Mouse (Mus musculus) neural tube, embryonic 10.5 days (tissue): ENCODE results near the gene Specc1.
A peak's percentile ranks its signal among the peaks of the same experiment; 100 is the strongest.

ENCODE experiments used
- DNase-seq: peaks from one replicate; pipeline ENCODE4 v3.0.0-alpha.2; 2017; ENCODE audit warnings: low spot score; ENCODE audit errors: extremely low spot score

The Specc1 gene

GRCm38 (mm10) chr11:62015071-62015654 is 58.6 kb downstream of the Specc1 start:
- no peak for DNase-seq

DNA sequence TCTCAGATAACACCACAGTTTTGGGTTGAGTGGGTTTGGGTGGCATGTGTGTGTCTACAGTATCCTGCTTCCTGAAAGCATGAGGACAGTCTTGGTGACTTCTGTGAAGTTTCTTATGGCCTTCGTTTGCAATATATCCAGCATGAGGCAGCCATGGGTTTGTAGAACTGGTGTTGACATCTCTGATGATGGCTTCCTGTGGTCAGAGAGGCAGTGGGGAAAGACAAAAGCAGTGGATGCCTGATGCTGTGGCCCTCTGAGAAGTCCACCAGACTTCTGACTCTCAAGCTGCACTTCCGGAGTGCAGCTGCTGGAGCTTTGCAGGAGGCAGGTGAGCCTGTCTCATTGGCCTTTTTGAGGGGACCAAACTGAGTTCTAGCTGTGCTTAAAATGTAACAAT is 60.4 kb downstream of the Specc1 start:
- no peak for DNase-seq

DNA sequence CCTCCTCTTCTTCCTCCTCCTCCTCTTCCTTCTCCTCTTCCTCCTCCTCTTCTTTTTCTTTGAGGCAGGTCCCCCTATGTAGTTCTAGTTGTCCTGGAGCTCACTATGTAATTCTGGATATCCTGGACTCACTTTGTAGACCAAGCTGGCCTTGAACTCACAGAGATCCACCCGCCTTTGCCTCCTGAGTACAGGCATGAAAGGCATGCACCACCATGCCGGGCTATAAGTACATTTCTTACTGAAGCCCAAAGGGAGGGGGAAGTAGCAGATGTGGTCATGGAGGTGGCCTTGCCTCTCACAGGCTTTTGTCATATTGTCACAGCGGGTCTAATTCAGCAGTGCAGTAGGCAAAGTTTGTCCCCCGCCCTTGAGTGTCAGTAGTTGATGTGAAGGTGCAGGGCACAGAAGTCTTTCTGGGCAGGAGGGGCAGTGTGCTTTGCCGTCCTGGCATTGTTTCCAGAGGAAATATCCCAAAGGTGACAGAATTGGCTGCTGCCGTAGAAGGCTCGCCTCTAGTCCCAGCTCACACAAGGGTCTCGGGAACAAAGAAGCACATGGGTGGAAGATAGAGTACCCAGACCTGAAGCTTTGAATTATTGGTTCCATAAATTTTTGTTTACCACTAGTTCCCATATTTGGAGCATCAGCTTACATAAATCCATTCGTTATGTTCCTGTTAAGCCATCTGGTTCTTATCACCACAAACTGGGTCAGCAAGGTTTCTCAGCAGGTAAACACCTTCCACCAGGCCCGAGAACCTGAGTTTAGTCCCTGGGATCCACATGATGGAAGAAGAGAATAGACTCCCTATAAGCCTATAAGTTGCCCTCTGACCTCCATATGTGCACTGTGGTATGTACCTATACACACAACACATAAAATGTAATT is 62.0 kb downstream of the Specc1 start:
- DNase-seq, result no peak

DNA sequence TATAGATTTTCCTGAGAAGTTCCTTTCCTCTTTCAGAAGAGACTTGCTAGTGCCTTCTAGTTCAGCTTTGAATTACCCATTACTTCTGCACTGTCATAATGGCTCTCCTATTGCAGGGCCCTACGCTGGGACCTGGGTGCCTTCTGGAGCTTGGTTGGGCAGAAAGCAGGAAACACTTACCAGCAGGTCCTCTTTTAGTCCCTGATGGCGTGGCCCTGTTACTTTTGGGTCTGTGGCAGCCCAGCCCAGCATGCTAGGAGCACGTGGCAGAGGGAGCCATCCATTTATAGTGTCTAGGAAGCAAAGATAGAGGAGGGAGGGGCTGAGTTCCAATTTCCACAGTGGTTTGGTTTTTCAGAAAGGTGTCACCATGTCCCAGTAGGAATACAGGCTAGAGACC is 63.3 kb downstream of the Specc1 start:
- DNase-seq, result no peak

DNA sequence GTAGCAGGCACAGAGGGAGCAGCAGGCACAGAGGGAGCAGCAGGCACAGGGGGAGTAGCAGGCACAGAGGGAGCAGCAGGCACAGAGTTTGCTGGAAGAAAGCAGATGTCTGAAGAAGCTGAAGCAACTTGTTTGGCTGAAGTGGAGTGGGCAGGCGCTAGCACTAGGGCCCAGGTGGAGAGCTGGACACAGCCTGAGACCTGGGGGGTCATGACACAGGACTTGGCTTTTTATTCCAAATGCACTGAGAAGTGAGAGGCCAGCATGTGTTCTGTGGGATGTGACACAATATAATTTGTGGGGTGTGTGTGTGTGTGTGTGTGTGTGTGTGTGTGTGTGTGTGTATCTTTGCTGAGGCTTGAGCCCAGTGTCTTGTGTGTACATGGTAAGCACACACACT is 64.3 kb downstream of the Specc1 start:
- no peak for DNase-seq

DNA sequence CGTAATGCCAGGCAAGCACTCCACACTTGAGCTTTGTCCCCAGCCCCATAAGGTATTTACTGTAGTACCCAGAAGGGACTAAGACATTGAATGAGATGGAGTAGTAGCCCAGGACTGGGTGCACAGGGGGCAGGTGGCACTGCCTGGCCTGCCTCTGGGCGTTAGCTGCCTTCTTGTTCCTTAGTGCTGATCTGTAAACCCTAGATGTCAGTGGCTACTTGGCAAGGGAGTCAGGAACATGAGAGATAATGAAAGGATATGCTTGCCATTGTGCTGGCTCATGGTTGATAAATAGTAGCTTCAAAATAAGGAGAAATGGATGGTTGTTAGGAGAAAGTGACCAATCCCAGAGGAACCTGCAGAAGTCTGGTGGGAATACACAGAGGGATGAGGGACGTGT is 65.5 kb downstream of the Specc1 start:
- DNase-seq, result no peak

- no peak for DNase-seq
These were observed 66.3 kb downstream of the Specc1 start for GRCm38 (mm10) chr11:62022718-62023493.

DNA sequence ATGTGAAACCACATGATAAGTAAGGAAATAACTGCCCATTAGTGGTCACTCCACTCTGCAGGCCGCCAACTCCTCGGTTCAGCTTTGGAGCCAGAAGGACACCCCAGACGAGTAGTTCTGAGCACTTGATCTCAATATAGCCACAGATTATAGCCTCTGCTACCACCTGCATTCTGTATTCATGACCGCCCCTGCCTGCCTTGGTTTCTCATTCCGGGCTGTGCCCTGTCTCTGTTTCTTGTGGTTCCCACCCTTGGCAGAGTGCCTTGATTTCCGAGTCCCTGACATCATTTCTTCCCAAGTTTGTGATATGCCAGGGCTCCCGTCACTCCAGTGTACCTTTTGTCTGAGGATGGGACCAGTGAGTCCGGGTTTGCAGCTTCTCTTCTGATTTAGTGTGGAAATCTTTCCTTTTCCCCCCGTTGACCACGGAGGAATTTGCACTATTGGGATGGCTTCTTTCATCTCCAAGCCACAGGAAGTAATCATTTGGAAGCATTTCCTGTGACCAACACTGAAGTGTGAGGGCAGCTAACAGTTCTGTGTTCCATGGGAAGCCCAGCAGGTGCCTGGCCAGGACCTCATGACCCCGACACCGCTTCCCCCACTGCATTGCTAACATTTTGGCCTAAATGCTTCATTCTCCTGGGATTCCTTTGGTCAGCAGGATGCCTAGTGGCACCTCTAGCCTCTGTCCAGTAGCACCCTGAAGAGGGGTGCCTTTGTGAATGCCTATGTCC is 67.1 kb downstream of the Specc1 start:
- no peak for DNase-seq

DNA sequence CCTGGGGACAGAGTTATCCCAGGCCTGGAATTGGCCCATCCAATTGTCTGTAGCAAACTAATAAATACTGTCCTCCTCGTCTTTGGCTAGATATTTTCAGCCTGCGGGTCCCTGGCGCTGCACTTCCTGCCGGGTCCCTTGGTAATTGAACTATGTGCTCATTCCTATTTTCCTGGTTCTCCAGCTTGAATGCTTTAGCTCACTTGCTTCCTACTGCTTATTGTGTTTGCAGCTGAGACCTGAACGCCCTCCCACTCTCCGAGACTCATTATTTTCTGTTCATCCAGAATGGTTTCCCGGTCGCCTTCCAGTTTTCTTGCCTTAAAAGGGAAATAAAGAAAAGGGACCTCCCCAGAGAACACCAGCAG is 67.7 kb downstream of the Specc1 start:
- DNase-seq, result no peak

DNA sequence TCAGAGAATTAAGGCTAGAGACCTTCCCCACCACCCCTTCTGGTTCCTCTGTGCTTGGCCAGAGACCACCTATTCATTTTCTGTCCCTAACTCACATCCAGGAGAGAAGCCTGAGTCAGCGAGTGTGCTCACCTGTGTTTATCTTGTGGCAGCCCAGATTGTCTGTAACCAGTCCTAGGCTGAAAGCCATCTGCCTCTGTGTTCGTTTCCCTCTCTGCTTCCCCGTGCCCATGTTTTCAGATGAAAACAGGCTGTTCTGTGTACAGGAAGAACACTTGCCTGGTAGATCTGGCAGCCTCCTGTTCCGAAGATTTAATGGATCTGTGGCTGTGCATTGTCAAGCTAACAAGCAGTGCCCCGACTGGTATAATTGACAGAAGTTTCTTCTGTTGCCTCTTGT is 68.4 kb downstream of the Specc1 start:
- DNase-seq, result no peak

- no peak for DNase-seq
These were observed 69.2 kb downstream of the Specc1 start for GRCm38 (mm10) chr11:62025770-62026169.

GRCm38 (mm10) chr11:62026345-62026815 is 69.8 kb downstream of the Specc1 start:
- DNase-seq, result no peak

- DNase-seq, result no peak
These were observed 70.7 kb downstream of the Specc1 start for GRCm38 (mm10) chr11:62027271-62027670.

DNA sequence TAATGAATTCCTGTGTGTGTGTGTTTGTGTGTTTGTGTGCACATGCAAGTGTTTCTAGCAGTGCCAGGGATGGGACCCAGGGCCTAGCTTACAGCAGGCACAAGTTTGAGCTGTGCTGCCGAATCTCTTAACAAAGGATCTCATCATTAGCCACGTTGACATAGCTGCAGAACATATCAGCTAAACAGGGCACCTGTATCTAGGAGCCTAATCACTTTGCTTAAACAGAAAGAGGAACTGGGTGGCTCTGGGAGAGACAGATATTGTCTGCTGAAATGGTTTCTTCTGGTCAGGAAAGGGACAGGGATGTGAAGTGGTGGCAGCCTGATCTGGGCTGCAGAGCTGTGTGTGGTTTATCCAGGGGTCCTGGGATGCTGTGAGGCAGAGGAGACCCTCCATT is 71.1 kb downstream of the Specc1 start:
- DNase-seq, result no peak

DNA sequence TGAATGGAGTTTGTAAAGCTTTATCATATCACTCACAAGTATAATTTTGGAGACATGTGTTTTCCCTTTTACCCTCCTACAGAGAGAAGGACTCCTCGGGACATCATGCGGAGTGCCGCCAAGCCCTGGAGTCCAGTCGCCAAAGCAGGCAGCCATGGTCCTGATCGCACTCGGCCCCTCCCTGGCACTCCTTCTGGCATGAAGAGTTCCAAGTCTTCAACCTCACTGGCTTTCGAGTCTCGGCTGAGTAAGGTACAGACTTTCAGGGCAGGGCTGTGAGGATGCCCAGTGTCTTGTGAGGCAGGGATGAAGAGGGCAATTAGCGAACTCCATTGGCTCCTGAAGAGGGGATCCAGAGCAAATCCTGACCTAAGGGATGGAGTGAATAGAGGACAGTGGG is 72.6 kb downstream of the Specc1 start:
- no peak for DNase-seq

GRCm38 (mm10) chr11:62034564-62034963 is 78.0 kb downstream of the Specc1 start:
- DNase-seq, result no peak

- DNase-seq, result no peak
These were observed 78.7 kb downstream of the Specc1 start for GRCm38 (mm10) chr11:62035220-62035619.

DNA sequence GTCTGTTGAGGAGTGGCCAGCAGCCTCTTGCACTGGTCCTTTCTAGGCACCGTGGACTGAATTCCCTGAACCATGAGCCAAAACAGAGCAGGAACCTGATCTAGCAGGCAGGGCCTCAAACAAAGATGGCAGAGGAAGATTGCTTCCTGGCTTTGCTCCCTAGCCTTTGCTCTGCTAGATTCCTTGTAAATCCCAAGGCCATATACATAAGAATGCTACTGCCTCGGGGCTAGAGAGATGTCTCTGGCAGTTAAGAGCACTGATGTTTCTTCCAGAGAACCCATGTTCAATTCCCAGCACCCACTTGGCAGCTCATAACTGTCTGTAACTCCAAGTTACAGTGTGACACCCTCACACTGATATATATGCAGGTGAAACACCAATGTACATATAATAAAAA is 83.6 kb downstream of the Specc1 start:
- DNase-seq, result no peak

- no peak for DNase-seq
These were observed 88.1 kb downstream of the Specc1 start for GRCm38 (mm10) chr11:62044627-62045026.

- no peak for DNase-seq
These were observed 89.4 kb downstream of the Specc1 start for GRCm38 (mm10) chr11:62045964-62046363.

GRCm38 (mm10) chr11:62047817-62048640 is 91.5 kb downstream of the Specc1 start:
- peak; percentile 71 for DNase-seq
